Mouse (Mus musculus) liver, embryonic 11.5 days (tissue): ENCODE data around the gene Stx7. TPM values are rescaled to one million over a fixed set of nuclear protein-coding genes. Genes with fewer than 3 reads are reported as not detected.
A peak's percentile ranks its signal among the peaks of the same experiment; 100 is the strongest.

Experiments used
- ATAC-seq: fragments of 200-750 bp; cut with Nextera tagmentation; replicated peaks from 2 replicates; pipeline ENCODE4 v1.8.0; 2017; ENCODE audit warnings: moderate number of reproducible peaks, mild to moderate bottlenecking, moderate TSS enrichment, moderate library complexity; ENCODE audit not compliant: low FRiP score
- DNase-seq: peaks from one replicate; pipeline ENCODE4 v3.0.0-alpha.2; 2017; ENCODE audit warnings: low spot score
- H3K27ac ChIP-seq: fragments of 300-500 bp; sonication (generic); 2 replicates; pipeline ENCODE4 v1.5.1; 2014; ENCODE audit warnings: mild to moderate bottlenecking, low read depth, low read length, control low read depth
- H3K27me3 ChIP-seq: fragments of 300-500 bp; sonication (generic); replicated peaks from 2 replicates; pipeline ENCODE4 v1.6.1; 2014; ENCODE audit warnings: low read length, mixed read lengths; ENCODE audit not compliant: control insufficient read depth, insufficient read depth
- H3K36me3 ChIP-seq: fragments of 300-500 bp; sonication (generic); 2 replicates; pipeline ENCODE4 v1.6.1; 2014; ENCODE audit warnings: mild to moderate bottlenecking, low read length, moderate library complexity, mixed read lengths; ENCODE audit not compliant: control insufficient read depth, insufficient read depth
- H3K4me1 ChIP-seq: fragments of 300-500 bp; sonication (generic); replicated peaks from 2 replicates; pipeline ENCODE4 v1.6.1; 2014; ENCODE audit warnings: low read length, mixed read lengths; ENCODE audit not compliant: control insufficient read depth, insufficient read depth
- H3K4me2 ChIP-seq: fragments of 300-500 bp; sonication (generic); 2 replicates; pipeline ENCODE4 v1.6.1; 2014; ENCODE audit warnings: mild to moderate bottlenecking, control low read depth, moderate library complexity
- H3K4me3 ChIP-seq: fragments of 300-500 bp; sonication (generic); 2 replicates; pipeline ENCODE4 v1.5.1; 2014; ENCODE audit warnings: low read depth, low read length, control low read depth
- H3K9ac ChIP-seq: fragments of 300-500 bp; sonication (generic); 2 replicates; pipeline ENCODE4 v1.6.1; 2014; ENCODE audit warnings: low read depth, low read length, control low read depth
- H3K9me3 ChIP-seq: fragments of 300-500 bp; sonication (generic); 2 replicates; pipeline ENCODE4 v1.6.1; 2016; ENCODE audit warnings: low read length, inconsistent platforms, mixed read lengths; ENCODE audit not compliant: control insufficient read depth
- WGBS: fragments of 180-500 bp; shearing (Covaris S2); extraction: QIAGEN DNeasy Blood & Tissue Kit; methylation state at CpG from one replicate; pipeline ENCODE4 v1.1.7; 2014; 5-methylcytosine and 5-hydroxymethylcytosine counted together
- polyA plus RNA-seq: library from polyadenylated mRNA; unstranded; fragments of >200 nt; fragmentation: Nextera tagmentation; extraction: Ambion mirVana; gene quantifications from 2 replicates; pipeline ENCODE4 v1.2.1, GENCODE M21; 2014

Gene Stx7
- polyA plus RNA-seq, 1 experiment from 2014 or later: 50.7 TPM

GRCm38 (mm10) chr10:24132273-24132672, 16.8 kb upstream of the Stx7 start:
- ATAC-seq (no peak), DNase-seq (no peak)
- Histone ChIP-seq H3K36me3 (no peaks in the 10 kb centered on the region), H3K27me3 (no peaks in the 10 kb centered on the region), H3K9ac (peak overlapping the region; percentile 11; the same call in 1 of the 2 replicates), H3K4me2 (peak overlapping the region; percentile 58; the same call in 1 of the 2 replicates), H3K4me1 (peaks cover 16% of the 10 kb centered on the region), H3K27ac (no peak overlapping the region), H3K4me3 (no peak overlapping the region), H3K9me3 (no peaks in the 10 kb centered on the region)
- WGBS: 37% methylated on average over 5 of the region's 5 CpGs

- no peak overlapping the region for H3K27ac ChIP-seq
- no peaks in the 10 kb centered on the region for H3K36me3 ChIP-seq
- H3K4me3 ChIP-seq: no peak overlapping the region
- H3K4me2 ChIP-seq: no peak overlapping the region
- H3K9me3 ChIP-seq: no peaks in the 10 kb centered on the region
- no peak overlapping the region for H3K9ac ChIP-seq
- no peak for DNase-seq
- no peak for ATAC-seq
- 22% methylated on average over 2 of the region's 2 CpGs for WGBS
- peaks cover 16% of the 10 kb centered on the region for H3K4me1 ChIP-seq
- no peaks in the 10 kb centered on the region for H3K27me3 ChIP-seq
Observed at GRCm38 (mm10) chr10:24133132-24133531, 16.0 kb upstream of the Stx7 start.

GRCm38 (mm10) chr10:24134071-24134645, 14.9 kb upstream of the Stx7 start:
- no peaks in the 10 kb centered on the region for H3K9me3 ChIP-seq
- 43% methylated on average over 7 of the region's 7 CpGs for WGBS
- H3K4me2 ChIP-seq: no peak overlapping the region
- H3K4me1 ChIP-seq: peaks cover 16% of the 10 kb centered on the region
- DNase-seq (no peak), ATAC-seq (peak; percentile 52; the same call in 1 of the 2 replicates)
- H3K27me3 ChIP-seq: no peaks in the 10 kb centered on the region
- H3K4me3 ChIP-seq: no peak overlapping the region
- no peaks in the 10 kb centered on the region for H3K36me3 ChIP-seq
- H3K27ac ChIP-seq: no peak overlapping the region
- no peak overlapping the region for H3K9ac ChIP-seq

GRCm38 (mm10) chr10:24138623-24139261, 10.4 kb upstream of the Stx7 start:
- DNase-seq (no peak), ATAC-seq (no peak)
- H3K4me2 ChIP-seq: no peak overlapping the region
- no peak overlapping the region for H3K4me3 ChIP-seq
- H3K36me3 ChIP-seq: no peaks in the 10 kb centered on the region
- WGBS: 76% methylated on average over 2 of the region's 2 CpGs
- no peaks in the 10 kb centered on the region for H3K27me3 ChIP-seq
- H3K27ac ChIP-seq: no peak overlapping the region
- H3K9me3 ChIP-seq: no peaks in the 10 kb centered on the region
- H3K9ac ChIP-seq: no peak overlapping the region
- peaks cover 11% of the 10 kb centered on the region for H3K4me1 ChIP-seq

- no peaks in the 10 kb centered on the region for H3K27me3 ChIP-seq
- H3K27ac ChIP-seq: no peak overlapping the region
- no peak for DNase-seq
- WGBS: 73% methylated on average over 3 of the region's 3 CpGs
- no peak for ATAC-seq
- H3K4me3 ChIP-seq: no peak overlapping the region
- H3K9me3 ChIP-seq: no peaks in the 10 kb centered on the region
- H3K9ac ChIP-seq: no peak overlapping the region
- H3K36me3 ChIP-seq: no peaks in the 10 kb centered on the region
- H3K4me1 ChIP-seq: no peaks in the 10 kb centered on the region
- no peak overlapping the region for H3K4me2 ChIP-seq
Observed at GRCm38 (mm10) chr10:24142735-24143134, 6.4 kb upstream of the Stx7 start.

GRCm38 (mm10) chr10:24150086-24150485, 984 bp downstream of the Stx7 start:
- peak overlapping the region; percentile 69 for H3K4me2 ChIP-seq
- DNase-seq (no peak), ATAC-seq (no peak)
- no peaks in the 10 kb centered on the region for H3K27me3 ChIP-seq
- H3K4me3 ChIP-seq: peak overlapping the region; percentile 82
- H3K4me1 ChIP-seq: no peaks in the 10 kb centered on the region; the same call in 1 of the 2 replicates
- H3K9me3 ChIP-seq: no peaks in the 10 kb centered on the region
- 0 out of 2 replicates have a peak overlapping the region, but pooled peaks have one; percentile 40 for H3K9ac ChIP-seq
- 0 out of 2 replicates have a peak, but pooled peaks cover under 1% of the 10 kb centered on the region for H3K36me3 ChIP-seq
- no peak overlapping the region for H3K27ac ChIP-seq
- 43% methylated on average over 7 of the region's 7 CpGs for WGBS

GRCm38 (mm10) chr10:24158470-24159254, 9.6 kb downstream of the Stx7 start:
- Histone ChIP-seq H3K4me3 (no peak overlapping the region), H3K4me1 (no peaks in the 10 kb centered on the region), H3K27ac (no peak overlapping the region), H3K27me3 (no peaks in the 10 kb centered on the region), H3K36me3 (peaks cover 18% of the 10 kb centered on the region), H3K4me2 (no peak overlapping the region), H3K9ac (no peak overlapping the region), H3K9me3 (no peaks in the 10 kb centered on the region)
- 90% methylated on average over 12 of the region's 12 CpGs for WGBS
- DNase-seq (no peak), ATAC-seq (no peak)

- H3K27me3 ChIP-seq: no peaks in the 10 kb centered on the region
- H3K9me3 ChIP-seq: no peaks in the 10 kb centered on the region
- H3K4me2 ChIP-seq: no peak overlapping the region
- ATAC-seq (no peak), DNase-seq (no peak)
- H3K36me3 ChIP-seq: peaks cover 18% of the 10 kb centered on the region
- H3K27ac ChIP-seq: no peak overlapping the region
- WGBS: 77% methylated on average over 5 of the region's 5 CpGs
- no peak overlapping the region for H3K4me3 ChIP-seq
- no peak overlapping the region for H3K9ac ChIP-seq
- peaks cover 5% of the 10 kb centered on the region for H3K4me1 ChIP-seq
Observed at GRCm38 (mm10) chr10:24159575-24159974, 10.5 kb downstream of the Stx7 start.
